ENCODE assay signal across 13 mouse cellular contexts in the genomic region with DNA sequence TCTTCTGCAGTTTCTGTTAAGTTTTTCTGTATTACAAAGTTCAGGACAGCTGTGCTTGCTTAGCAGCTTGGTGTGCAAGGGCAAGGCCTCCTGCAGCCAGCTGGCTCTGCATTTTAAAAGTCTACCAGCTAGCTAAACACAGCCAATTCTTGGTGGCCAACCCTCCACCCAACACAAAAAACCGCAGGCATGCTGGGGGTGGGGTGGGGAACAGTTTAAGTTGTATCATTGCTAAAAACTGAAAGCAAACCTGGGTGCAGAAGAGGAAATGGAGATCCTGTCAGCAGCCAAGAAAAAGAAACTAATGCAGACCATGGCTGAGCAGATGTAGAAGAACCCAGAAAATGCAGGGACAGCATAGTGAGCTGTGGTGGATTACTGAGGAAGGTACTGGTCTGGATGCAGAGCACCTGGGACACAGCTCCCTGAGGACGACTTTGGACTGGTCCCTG. TPM values are rescaled to one million over a fixed set of nuclear protein-coding genes. Genes with fewer than 3 reads are reported as not detected.
DNase-seq lines count a peak whose midpoint lies in the region; ATAC-seq lines count a peak whose summit lies in the region.
"Had no signal": no experiment of that assay in that cellular context is flagged by ENCODE, and none has a peak within 500 bp of the region (broad histone marks: within the 10 kb centered on the region; RNA-seq: fewer than 3 reads in every experiment).

A gene (plus strand): TSS at position 402 of the 452 bp plus-strand sequence.

- ATAC-seq in liver, embryonic 12.5 days = no peak
- ATAC-seq: hindbrain, postnatal 0 days had no signal

- 30% methylated on average over 2 of the region's 2 CpGs for WGBS in liver, embryonic 12.5 days (ENCODE audit: insufficient replicate concordance)

- H3K36me3 ChIP-seq in liver, embryonic 12.5 days = no peaks in the 10 kb centered on the region
- H3K36me3 ChIP-seq in megakaryocyte, embryonic 14.5 days (replicated peaks; ENCODE audit: low read length) = no peaks in the 10 kb centered on the region
- H3K36me3 ChIP-seq: embryonic facial prominence, embryonic 13.5 days; stomach, embryonic 15.5 days had no signal

- intact Hi-C loops in left cerebral cortex, postnatal 10 days (cut with DNase I) = no loop called here

- no peaks in the 10 kb centered on the region for H3K4me1 ChIP-seq in liver, embryonic 12.5 days
- H3K4me1 ChIP-seq in megakaryocyte, embryonic 14.5 days = 0 out of 2 replicates have a peak, but pooled peaks cover 4% of the 10 kb centered on the region
- H3K4me1 ChIP-seq: embryonic facial prominence, embryonic 13.5 days; stomach, embryonic 15.5 days had no signal

- no peak within 1 kb of the TSS for H3K4me2 ChIP-seq in liver, embryonic 12.5 days
- H3K4me2 ChIP-seq: embryonic facial prominence, embryonic 13.5 days; stomach, embryonic 15.5 days had no signal

- no peak within 1 kb of the TSS for H3K4me3 ChIP-seq in liver, embryonic 12.5 days
- peak within 1 kb of the TSS; percentile 74 for H3K4me3 ChIP-seq in megakaryocyte, embryonic 14.5 days (replicated peaks)
- H3K4me3 ChIP-seq: embryonic facial prominence, embryonic 13.5 days; stomach, embryonic 15.5 days had no signal

- H3K27ac ChIP-seq in liver, embryonic 12.5 days = no peak within 1 kb of the TSS
- H3K27ac ChIP-seq: embryonic facial prominence, embryonic 13.5 days; hindbrain, postnatal 0 days; stomach, embryonic 15.5 days had no signal

- DNase-seq in liver = peak; percentile 30
- DNase-seq in T-cell, adult 2 months (ENCODE audit: low spot score) = peak; percentile 51
- peak; percentile 74 for DNase-seq in thymus, postnatal 14 days
- no peak for DNase-seq in left cerebral cortex, postnatal 10 days (ENCODE audit: extremely low spot score in 1 of 2, low spot score in 2 of 2)
- no peak for DNase-seq in right cerebral cortex, postnatal 4 days
- no peak for DNase-seq in ovary, postnatal 10 days (ENCODE audit: low spot score)
- DNase-seq: gastrocnemius, postnatal 10 days had no signal

- no peaks in the 10 kb centered on the region for H3K27me3 ChIP-seq in liver, embryonic 12.5 days (replicated peaks)
- no peaks in the 10 kb centered on the region for H3K27me3 ChIP-seq in megakaryocyte, embryonic 14.5 days (replicated peaks)
- H3K27me3 ChIP-seq: embryonic facial prominence, embryonic 13.5 days; stomach, embryonic 15.5 days had no signal

- no peak within 1 kb of the TSS for H3K9ac ChIP-seq in liver, embryonic 12.5 days
- H3K9ac ChIP-seq: embryonic facial prominence, embryonic 13.5 days; stomach, embryonic 15.5 days had no signal

- H3K9me3 ChIP-seq in liver, embryonic 12.5 days (replicated peaks) = no peaks in the 10 kb centered on the region
- H3K9me3 ChIP-seq in megakaryocyte, embryonic 14.5 days = no peaks in the 10 kb centered on the region
- H3K9me3 ChIP-seq: embryonic facial prominence, embryonic 13.5 days; stomach, embryonic 15.5 days had no signal

RNA-seq across cellular contexts. Expression of the gene that starts here (rescaled TPM):
- polyA plus RNA-seq in liver, embryonic 12.5 days (2016; fragmentation: Nextera tagmentation; extraction: Ambion mirVana) = 0.33 and 0.43 TPM in 2 replicates
- polyA plus RNA-seq in megakaryocyte, embryonic 14.5 days (2012; ENCODE audit: insufficient read depth, low replicate concordance) = not detected in 2 replicates
- total RNA-seq in left cerebral cortex, postnatal 10 days (2021) = not detected
- total RNA-seq: gastrocnemius, postnatal 10 days; hindbrain, postnatal 0 days; layer of hippocampus, postnatal 10 days had no signal

Comparison
In these comparisons a context has a peak if more than half of its experiments do, and no peak if none do; other contexts are left out.
1. DNase-seq: peak in liver (single experiment), T-cell, adult 2 months (single experiment) and thymus, postnatal 14 days (single experiment); none in left cerebral cortex, postnatal 10 days (0 of 2), right cerebral cortex, postnatal 4 days (single experiment) and ovary, postnatal 10 days (single experiment).